Mouse (Mus musculus): ENCODE data around the gene Sdhb. TPM values are rescaled to one million over a fixed set of nuclear protein-coding genes. Genes with fewer than 3 reads are reported as not detected.

Gene Sdhb
- polyA plus RNA-seq, 1 experiment from 2014 or later: 502 TPM

GRCm38 (mm10) chr4:141014856-141015255 lies 53.9 kb downstream of the Sdhb start:
- WGBS: 95% methylated on average over 11 of the region's 11 CpGs
- Histone ChIP-seq H3K9me3 (ENCODE audit: control insufficient read depth, low read length) (no peaks in the 10 kb centered on the region), H3K27me3 (ENCODE audit: control insufficient read depth, insufficient read depth, low read length) (no peaks in the 10 kb centered on the region), H3K9ac (no peak overlapping the region), H3K36me3 (replicated peaks; ENCODE audit: control insufficient read depth, insufficient read depth) (peaks cover 54% of the 10 kb centered on the region), H3K4me1 (replicated peaks; ENCODE audit: control insufficient read depth, insufficient read depth, low read length) (peaks cover 31% of the 10 kb centered on the region), H3K27ac (no peak overlapping the region), H3K4me3 (replicated peaks; ENCODE audit: low read length) (no peak overlapping the region), H3K4me2 (replicated peaks) (no peak overlapping the region)
- no peak for ATAC-seq (ENCODE audit: low FRiP score)
- DNase-seq (ENCODE audit: low spot score): no peak

- H3K36me3 ChIP-seq (replicated peaks; ENCODE audit: control insufficient read depth, insufficient read depth): peaks cover 54% of the 10 kb centered on the region
- peaks cover 31% of the 10 kb centered on the region for H3K4me1 ChIP-seq (replicated peaks; ENCODE audit: control insufficient read depth, insufficient read depth, low read length)
- no peak overlapping the region for H3K27ac ChIP-seq
- 77% methylated on average over 7 of the region's 7 CpGs for WGBS
- DNase-seq (ENCODE audit: low spot score) (no peak), ATAC-seq (ENCODE audit: low FRiP score) (no peak)
- no peak overlapping the region for H3K4me2 ChIP-seq (replicated peaks)
- no peaks in the 10 kb centered on the region for H3K9me3 ChIP-seq (ENCODE audit: control insufficient read depth, low read length)
- H3K4me3 ChIP-seq (replicated peaks; ENCODE audit: low read length): no peak overlapping the region
- H3K9ac ChIP-seq: no peak overlapping the region
- H3K27me3 ChIP-seq (ENCODE audit: control insufficient read depth, insufficient read depth, low read length): no peaks in the 10 kb centered on the region
Observed at GRCm38 (mm10) chr4:141015356-141015755, 54.4 kb downstream of the Sdhb start.

- Histone ChIP-seq H3K9ac (no peak overlapping the region), H3K9me3 (ENCODE audit: control insufficient read depth, low read length) (no peaks in the 10 kb centered on the region), H3K27ac (no peak overlapping the region), H3K4me1 (replicated peaks; ENCODE audit: control insufficient read depth, insufficient read depth, low read length) (peaks cover 38% of the 10 kb centered on the region), H3K4me2 (replicated peaks) (no peak overlapping the region), H3K36me3 (replicated peaks; ENCODE audit: control insufficient read depth, insufficient read depth) (peaks cover 54% of the 10 kb centered on the region), H3K27me3 (ENCODE audit: control insufficient read depth, insufficient read depth, low read length) (no peaks in the 10 kb centered on the region), H3K4me3 (replicated peaks; ENCODE audit: low read length) (no peak overlapping the region)
- DNase-seq (ENCODE audit: low spot score) (no peak), ATAC-seq (ENCODE audit: low FRiP score) (no peak)
- 84% methylated on average over 9 of the region's 9 CpGs for WGBS
Observed at GRCm38 (mm10) chr4:141016311-141016710, 55.3 kb downstream of the Sdhb start.

- Histone ChIP-seq H3K36me3 (replicated peaks; ENCODE audit: control insufficient read depth, insufficient read depth) (peaks cover 53% of the 10 kb centered on the region), H3K4me3 (replicated peaks; ENCODE audit: low read length) (no peak overlapping the region), H3K9me3 (ENCODE audit: control insufficient read depth, low read length) (no peaks in the 10 kb centered on the region), H3K27me3 (ENCODE audit: control insufficient read depth, insufficient read depth, low read length) (no peaks in the 10 kb centered on the region), H3K4me1 (replicated peaks; ENCODE audit: control insufficient read depth, insufficient read depth, low read length) (peaks cover 30% of the 10 kb centered on the region), H3K9ac (no peak overlapping the region), H3K4me2 (replicated peaks) (no peak overlapping the region), H3K27ac (no peak overlapping the region)
- ATAC-seq (ENCODE audit: low FRiP score): no peak
- WGBS: 84% methylated on average over 29 of the region's 29 CpGs
- DNase-seq (ENCODE audit: low spot score): no peak
Observed at GRCm38 (mm10) chr4:141017657-141018436, 56.8 kb downstream of the Sdhb start.

GRCm38 (mm10) chr4:141020220-141020619 lies 59.2 kb downstream of the Sdhb start:
- Histone ChIP-seq H3K4me2 (replicated peaks) (no peak overlapping the region), H3K4me3 (replicated peaks; ENCODE audit: low read length) (no peak overlapping the region), H3K9me3 (ENCODE audit: control insufficient read depth, low read length) (no peaks in the 10 kb centered on the region), H3K9ac (no peak overlapping the region), H3K4me1 (replicated peaks; ENCODE audit: control insufficient read depth, insufficient read depth, low read length) (peaks cover 26% of the 10 kb centered on the region), H3K27me3 (ENCODE audit: control insufficient read depth, insufficient read depth, low read length) (no peaks in the 10 kb centered on the region), H3K27ac (peak overlapping the region; percentile 73), H3K36me3 (replicated peaks; ENCODE audit: control insufficient read depth, insufficient read depth) (peaks cover 39% of the 10 kb centered on the region)
- DNase-seq (ENCODE audit: low spot score) (no peak), ATAC-seq (ENCODE audit: low FRiP score) (no peak)
- 82% methylated on average over 17 of the region's 17 CpGs for WGBS

- 12% methylated on average over 14 of the region's 14 CpGs for WGBS
- ATAC-seq (ENCODE audit: low FRiP score) (peak; percentile 70), DNase-seq (ENCODE audit: low spot score) (peak; percentile 79)
- H3K4me1 ChIP-seq (replicated peaks; ENCODE audit: control insufficient read depth, insufficient read depth, low read length): peaks cover 26% of the 10 kb centered on the region
- H3K4me3 ChIP-seq (replicated peaks; ENCODE audit: low read length): no peak overlapping the region
- H3K4me2 ChIP-seq (replicated peaks): no peak overlapping the region
- peak overlapping the region; percentile 22; the same call in 1 of the 2 replicates for H3K9ac ChIP-seq
- H3K27me3 ChIP-seq (ENCODE audit: control insufficient read depth, insufficient read depth, low read length): no peaks in the 10 kb centered on the region
- H3K9me3 ChIP-seq (ENCODE audit: control insufficient read depth, low read length): no peaks in the 10 kb centered on the region
- peak overlapping the region; percentile 73 for H3K27ac ChIP-seq
- H3K36me3 ChIP-seq (replicated peaks; ENCODE audit: control insufficient read depth, insufficient read depth): peaks cover 39% of the 10 kb centered on the region
Observed at GRCm38 (mm10) chr4:141020811-141021613, 60.0 kb downstream of the Sdhb start.

- no peak for DNase-seq (ENCODE audit: low spot score)
- Histone ChIP-seq H3K27me3 (ENCODE audit: control insufficient read depth, insufficient read depth, low read length) (no peaks in the 10 kb centered on the region), H3K4me2 (replicated peaks) (no peak overlapping the region), H3K36me3 (replicated peaks; ENCODE audit: control insufficient read depth, insufficient read depth) (peaks cover 37% of the 10 kb centered on the region), H3K4me3 (replicated peaks; ENCODE audit: low read length) (no peak overlapping the region), H3K9me3 (ENCODE audit: control insufficient read depth, low read length) (no peaks in the 10 kb centered on the region), H3K4me1 (replicated peaks; ENCODE audit: control insufficient read depth, insufficient read depth, low read length) (peaks cover 26% of the 10 kb centered on the region), H3K9ac (peak overlapping the region; percentile 22; the same call in 1 of the 2 replicates), H3K27ac (peak overlapping the region; percentile 73)
- WGBS: 42% methylated on average over 11 of the region's 11 CpGs
- peak; percentile 26; the same call in 1 of the 2 replicates for ATAC-seq (ENCODE audit: low FRiP score)
Observed at GRCm38 (mm10) chr4:141021614-141021929, 60.6 kb downstream of the Sdhb start.

GRCm38 (mm10) chr4:141024052-141024451 lies 63.0 kb downstream of the Sdhb start:
- Histone ChIP-seq H3K27me3 (ENCODE audit: control insufficient read depth, insufficient read depth, low read length) (no peaks in the 10 kb centered on the region), H3K36me3 (replicated peaks; ENCODE audit: control insufficient read depth, insufficient read depth) (peaks cover 46% of the 10 kb centered on the region), H3K4me2 (replicated peaks) (no peak overlapping the region), H3K9me3 (ENCODE audit: control insufficient read depth, low read length) (no peaks in the 10 kb centered on the region), H3K4me1 (replicated peaks; ENCODE audit: control insufficient read depth, insufficient read depth, low read length) (peaks cover 26% of the 10 kb centered on the region), H3K9ac (no peak overlapping the region), H3K27ac (no peak overlapping the region), H3K4me3 (replicated peaks; ENCODE audit: low read length) (no peak overlapping the region)
- 78% methylated on average over 9 of the region's 9 CpGs for WGBS
- no peak for DNase-seq (ENCODE audit: low spot score)
- ATAC-seq (ENCODE audit: low FRiP score): no peak

- ATAC-seq (ENCODE audit: low FRiP score) (no peak), DNase-seq (ENCODE audit: low spot score) (no peak)
- Histone ChIP-seq H3K9me3 (ENCODE audit: control insufficient read depth, low read length) (no peaks in the 10 kb centered on the region), H3K4me3 (replicated peaks; ENCODE audit: low read length) (no peak overlapping the region), H3K4me1 (replicated peaks; ENCODE audit: control insufficient read depth, insufficient read depth, low read length) (peaks cover 21% of the 10 kb centered on the region), H3K4me2 (replicated peaks) (no peak overlapping the region), H3K27ac (no peak overlapping the region), H3K36me3 (replicated peaks; ENCODE audit: control insufficient read depth, insufficient read depth) (peaks cover 53% of the 10 kb centered on the region), H3K27me3 (ENCODE audit: control insufficient read depth, insufficient read depth, low read length) (no peaks in the 10 kb centered on the region), H3K9ac (no peak overlapping the region)
- WGBS: 81% methylated on average over 27 of the region's 27 CpGs
Observed at GRCm38 (mm10) chr4:141024992-141025391, 64.0 kb downstream of the Sdhb start.

All from hindbrain, embryonic 14.5 days (tissue).